Mouse (Mus musculus) MEL (cell line): ENCODE data around the gene Dbil5. TPM values are rescaled to one million over a fixed set of nuclear protein-coding genes. Genes with fewer than 3 reads are reported as not detected.

Experiments used
- DNase-seq: peaks from one replicate; pipeline ENCODE4 v3.0.0; 2011; ENCODE audit warnings: low read depth, low spot score
- H3K27ac ChIP-seq: 2 replicates; pipeline ENCODE4 v1.5.1; 2012; ENCODE audit warnings: low read depth, mild to moderate bottlenecking, control low read depth, low read length, moderate library complexity; ENCODE audit not compliant: control insufficient read depth
- H3K27me3 ChIP-seq, 2 experiments: fragments of 150-350 bp in 1 of 2; sonication (generic) in 1 of 2; 2 replicates each; pipeline ENCODE4 v1.6.1; 2012; ENCODE audit warnings: low read length in 2 of 2, mild to moderate bottlenecking in 2 of 2, improper control_type of control experiment in 1 of 2, moderate library complexity in 1 of 2; ENCODE audit not compliant: insufficient read depth in 2 of 2, control insufficient read depth in 1 of 2
- H3K36me3 ChIP-seq, 2 experiments: 2 replicates each; pipeline ENCODE4 v1.6.1; 2012 to 2014; ENCODE audit warnings: low read length in 2 of 2, improper control_type of control experiment in 1 of 2, inconsistent platforms in 1 of 2, mild to moderate bottlenecking in 1 of 2; ENCODE audit not compliant: insufficient read depth in 2 of 2, control insufficient read depth in 1 of 2
- H3K4me1 ChIP-seq, 2 experiments: fragments of 150-350 bp in 1 of 2; sonication (generic) in 1 of 2; 2 replicates each; pipeline ENCODE4 v1.6.1; 2012; ENCODE audit warnings: low read length in 2 of 2, improper control_type of control experiment in 1 of 2, mild to moderate bottlenecking in 1 of 2; ENCODE audit not compliant: insufficient read depth in 2 of 2, control insufficient read depth in 1 of 2
- H3K4me3 ChIP-seq, 2 experiments: fragments of 150-350 bp in 1 of 2; sonication (generic) in 1 of 2; 2 replicates each; pipeline ENCODE4 v1.5.1; 2012; ENCODE audit warnings: low read depth in 2 of 2, low read length in 2 of 2, mild to moderate bottlenecking in 2 of 2, moderate library complexity in 2 of 2, control low read depth in 1 of 2, improper control_type of control experiment in 1 of 2; ENCODE audit not compliant: control insufficient read depth in 1 of 2, insufficient read depth in 1 of 2
- H3K79me2 ChIP-seq: 2 replicates; pipeline ENCODE4 v1.6.1; 2012; ENCODE audit warnings: mild to moderate bottlenecking, low read length, moderate library complexity; ENCODE audit not compliant: control insufficient read depth, poor library complexity, insufficient read depth
- H3K9ac ChIP-seq: 2 replicates; pipeline ENCODE4 v1.6.1; 2012; ENCODE audit warnings: low read depth, mild to moderate bottlenecking, control low read depth, low read length, moderate library complexity; ENCODE audit not compliant: control insufficient read depth, poor library complexity, severe bottlenecking
- H3K9me3 ChIP-seq: fragments of 150-350 bp; sonication (generic); replicated peaks from 2 replicates; pipeline ENCODE4 v1.6.1; 2012; ENCODE audit warnings: mild to moderate bottlenecking, low read length, improper control_type of control experiment, moderate library complexity; ENCODE audit not compliant: insufficient read depth
- ELF1 ChIP-seq: IDR thresholded peaks from 2 replicates; pipeline ENCODE4 v1.6.1; 2014; ENCODE audit warnings: low read depth, mild to moderate bottlenecking, inconsistent platforms, low read length, improper control_type of control experiment, moderate library complexity
- ETS1 ChIP-seq: IDR thresholded peaks from 2 replicates; pipeline ENCODE4 v1.6.1; 2012; ENCODE audit warnings: low read depth, mild to moderate bottlenecking, inconsistent platforms, low read length, improper control_type of control experiment, moderate library complexity
- GABPA ChIP-seq: IDR thresholded peaks from 2 replicates; pipeline ENCODE4 v1.6.1; 2012; ENCODE audit warnings: low read depth, mild to moderate bottlenecking, inconsistent platforms, low read length, improper control_type of control experiment, moderate library complexity
- GATA1 ChIP-seq: IDR thresholded peaks from 2 replicates; pipeline ENCODE4 v1.6.1; 2011; ENCODE audit warnings: low read depth, low read length, improper control_type of control experiment
- JUND ChIP-seq: IDR thresholded peaks from 2 replicates; pipeline ENCODE4 v1.6.1; 2011; ENCODE audit warnings: low read depth, mild to moderate bottlenecking, improper control_type of control experiment, low read length
- MAFK ChIP-seq: IDR thresholded peaks from 2 replicates; pipeline ENCODE4 v1.6.1; 2011; ENCODE audit warnings: low read depth, mild to moderate bottlenecking, low read length, improper control_type of control experiment, borderline replicate concordance
- MXI1 ChIP-seq: IDR thresholded peaks from 2 replicates; pipeline ENCODE4 v1.6.1; 2011; ENCODE audit warnings: mild to moderate bottlenecking, low read depth, low read length, improper control_type of control experiment
- MYB ChIP-seq: IDR thresholded peaks from 2 replicates; pipeline ENCODE4 v1.6.1; 2011; ENCODE audit warnings: mild to moderate bottlenecking, low read depth, low read length, improper control_type of control experiment
- NELFE ChIP-seq: IDR thresholded peaks from 2 replicates; pipeline ENCODE4 v1.6.1; 2011; ENCODE audit warnings: low read depth, low read length, improper control_type of control experiment
- POLR2AphosphoS2 ChIP-seq: IDR thresholded peaks from 2 replicates; pipeline ENCODE4 v1.6.1; 2011; ENCODE audit warnings: low read length, improper control_type of control experiment
- POLR2AphosphoS5 ChIP-seq: IDR thresholded peaks from 2 replicates; pipeline ENCODE4 v1.6.1; 2012; ENCODE audit warnings: low read depth, borderline replicate concordance, mild to moderate bottlenecking, inconsistent platforms, low read length, moderate library complexity, mixed read lengths
- RAD21 ChIP-seq: IDR thresholded peaks from 2 replicates; pipeline ENCODE4 v1.6.1; 2011; ENCODE audit warnings: mild to moderate bottlenecking, low read depth, low read length, improper control_type of control experiment
- RCOR1 ChIP-seq: IDR thresholded peaks from 2 replicates; pipeline ENCODE4 v1.6.1; 2012; ENCODE audit warnings: low read depth, mild to moderate bottlenecking, inconsistent platforms, low read length, improper control_type of control experiment
- SIN3A ChIP-seq: IDR thresholded peaks from 2 replicates; pipeline ENCODE4 v1.6.1; 2012; ENCODE audit warnings: low read length, improper control_type of control experiment, inconsistent platforms
- USF1 ChIP-seq: IDR thresholded peaks from 2 replicates; pipeline ENCODE4 v1.6.1; 2014; ENCODE audit warnings: low read depth, mild to moderate bottlenecking, inconsistent platforms, low read length, improper control_type of control experiment, moderate library complexity
- USF2 ChIP-seq, 2 experiments: IDR thresholded peaks; 2 replicates each; pipeline ENCODE4 v1.6.1; 2011 to 2012; ENCODE audit warnings: improper control_type of control experiment in 2 of 2, low read length in 2 of 2, borderline replicate concordance in 1 of 2, inconsistent platforms in 1 of 2, low read depth in 1 of 2, mild to moderate bottlenecking in 1 of 2; ENCODE audit not compliant: insufficient read depth in 1 of 2
- ZNF384 ChIP-seq: IDR thresholded peaks from 2 replicates; pipeline ENCODE4 v1.6.1; 2012; ENCODE audit warnings: low read depth, mild to moderate bottlenecking, inconsistent platforms, low read length, improper control_type of control experiment
- polyA plus RNA-seq, 2 experiments: library from polyadenylated mRNA; stranded (reverse) in 1 of 2; unstranded in 1 of 2; fragments of >175 nt in 1 of 2; fragments of >200 nt in 1 of 2; gene quantifications; 2 replicates each; pipeline versions ENCODE4 v1.2.1 to v1.2.4; 2012; ENCODE audit warnings: low replicate concordance in 2 of 2, low read depth in 1 of 2; ENCODE audit not compliant: insufficient read length in 2 of 2, insufficient read depth in 1 of 2, missing spikeins in 1 of 2
- total RNA-seq: library from RNA; depleted of rRNA; stranded (reverse); fragments of 300-350 nt; gene quantifications from 2 replicates; pipeline ENCODE4 v1.2.3, GENCODE M21; 2012

Dbil5 gene
- total and polyA plus RNA-seq, 3 experiments = 0.62 to 0.67 TPM; not detected in 1

DNA sequence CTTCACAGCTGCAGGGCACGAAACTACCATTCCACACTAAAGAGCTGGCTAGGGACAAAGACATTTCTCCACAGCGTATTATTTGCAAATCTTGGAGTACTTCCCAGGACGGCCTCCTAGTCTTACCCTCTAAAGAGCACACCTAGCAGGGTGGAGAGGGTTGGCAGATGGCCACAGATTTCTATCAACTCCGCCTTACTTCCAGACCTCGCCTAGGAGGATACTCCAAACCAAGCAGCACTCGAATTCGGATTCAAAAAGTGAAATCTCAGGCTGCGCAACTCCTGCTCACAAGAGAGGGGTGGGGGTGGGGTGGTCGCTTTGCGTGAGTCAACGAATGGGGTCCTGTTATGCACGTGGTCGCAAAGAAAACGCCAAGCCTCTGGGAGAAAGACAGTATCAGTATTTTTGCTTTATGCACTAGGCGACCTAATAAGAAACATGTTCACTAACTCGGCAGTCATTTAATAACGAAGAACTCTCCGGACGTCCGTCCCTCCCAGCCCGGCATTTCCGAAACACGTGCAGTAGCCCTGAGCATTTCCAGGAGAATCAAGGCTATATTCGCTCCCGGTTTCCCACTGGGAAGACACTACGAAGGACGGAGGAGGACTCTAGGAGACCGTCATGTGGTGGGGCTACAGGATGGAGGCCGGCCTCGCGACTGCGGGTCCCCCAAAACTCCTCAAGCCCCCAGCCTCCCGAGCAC, 573 bp upstream of the Dbil5 start (continued):
- TF ChIP-seq ETS1 = peak; percentile 41; the same call in 1 of the 2 replicates
- no peak for TF ChIP-seq MAFK
- TF ChIP-seq JUND = no peak
- no peak for TF ChIP-seq RAD21

DNA sequence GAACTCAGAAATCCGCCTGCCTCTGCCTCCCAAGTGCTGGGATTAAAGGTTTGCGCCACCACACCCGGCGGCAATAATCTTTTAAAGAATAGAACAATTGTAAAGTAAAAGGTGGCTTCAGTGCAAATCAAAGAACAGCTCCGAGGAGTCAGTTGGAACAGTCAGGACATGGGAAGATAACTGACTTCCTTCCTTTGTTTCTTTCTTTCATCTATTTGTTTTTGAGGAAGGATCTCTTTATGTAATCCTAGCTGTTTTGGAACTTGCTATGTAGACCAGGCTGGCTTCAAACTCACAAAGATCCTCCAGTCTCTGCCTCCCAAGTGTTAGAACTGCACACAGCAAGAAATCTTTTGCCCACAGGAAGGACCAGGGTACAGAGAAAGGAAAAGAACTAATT, 7.2 kb downstream of the Dbil5 start:
- peaks cover 0 to 3% of the 10 kb centered on the region in 2 experiments; a peak in 3 of 4 replicates for H3K36me3 ChIP-seq
- no peak overlapping the region for H3K27ac ChIP-seq
- H3K27me3 ChIP-seq = no peaks in the 10 kb centered on the region
- no peak overlapping the region for H3K9ac ChIP-seq
- H3K79me2 ChIP-seq = no peaks in the 10 kb centered on the region
- peaks cover 0 to 2% of the 10 kb centered on the region in 2 experiments; a peak in 2 of 4 replicates for H3K4me1 ChIP-seq
- no peak overlapping the region for H3K4me3 ChIP-seq
- no peaks in the 10 kb centered on the region for H3K9me3 ChIP-seq
- DNase-seq = no peak
- TF ChIP-seq USF2 (IDR thresholded peaks at IDR 0.05; ENCODE audit: borderline replicate concordance in 1 of 2, insufficient read depth in 1 of 2, low read depth in 1 of 2, low read length in 2 of 2) (no peak), RAD21 (no peak), SIN3A (no peak), MAFK (no peak), ELF1 (no peak), JUND (no peak), GATA1 (no peak), POLR2AphosphoS2 (no peak), USF1 (no peak), NELFE (no peak), MXI1 (no peak), ETS1 (no peak), GABPA (no peak), POLR2AphosphoS5 (no peak), RCOR1 (no peak)
- TF ChIP-seq, all 39 proteins: peak for 0

DNA sequence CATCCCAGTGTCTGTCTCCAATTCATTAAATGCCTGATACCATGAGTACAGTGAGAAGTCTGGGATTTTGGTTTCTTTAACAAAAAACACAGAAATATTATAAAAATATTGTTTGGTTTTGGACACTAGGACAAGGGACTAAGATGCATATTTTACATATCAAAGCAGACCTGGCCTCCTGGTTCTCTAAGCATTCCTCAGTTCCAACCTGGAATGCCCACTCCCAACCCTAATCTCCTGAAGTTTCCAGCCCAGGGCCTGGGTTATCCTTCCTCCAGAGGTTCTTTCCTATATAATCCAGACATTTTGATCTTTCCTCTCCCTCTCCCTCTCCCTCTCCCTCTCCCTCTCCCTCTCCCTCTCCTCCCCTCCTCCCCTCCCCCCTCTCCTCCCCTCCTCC, 7.6 kb downstream of the Dbil5 start:
- H3K36me3 ChIP-seq = peaks cover 0 to 3% of the 10 kb centered on the region in 2 experiments; a peak in 3 of 4 replicates
- H3K27me3 ChIP-seq = no peaks in the 10 kb centered on the region
- no peaks in the 10 kb centered on the region for H3K9me3 ChIP-seq
- peaks cover 0 to 2% of the 10 kb centered on the region in 2 experiments; a peak in 2 of 4 replicates for H3K4me1 ChIP-seq
- no peak for DNase-seq
- H3K4me3 ChIP-seq = no peak overlapping the region
- H3K27ac ChIP-seq = no peak overlapping the region
- no peak overlapping the region for H3K9ac ChIP-seq
- H3K79me2 ChIP-seq = no peaks in the 10 kb centered on the region
- TF ChIP-seq MYB (no peak), ZNF384 (no peak), POLR2AphosphoS5 (no peak), RCOR1 (no peak), MXI1 (no peak)
